Mouse (Mus musculus): ENCODE measurements at regions not wholly inside any gene's neighbourhood (a gene's known extent, or its start where the extent isn't known, plus 50 kb on each side); places are given as distances from the start of the nearest gene placed in this dataset.

DNA sequence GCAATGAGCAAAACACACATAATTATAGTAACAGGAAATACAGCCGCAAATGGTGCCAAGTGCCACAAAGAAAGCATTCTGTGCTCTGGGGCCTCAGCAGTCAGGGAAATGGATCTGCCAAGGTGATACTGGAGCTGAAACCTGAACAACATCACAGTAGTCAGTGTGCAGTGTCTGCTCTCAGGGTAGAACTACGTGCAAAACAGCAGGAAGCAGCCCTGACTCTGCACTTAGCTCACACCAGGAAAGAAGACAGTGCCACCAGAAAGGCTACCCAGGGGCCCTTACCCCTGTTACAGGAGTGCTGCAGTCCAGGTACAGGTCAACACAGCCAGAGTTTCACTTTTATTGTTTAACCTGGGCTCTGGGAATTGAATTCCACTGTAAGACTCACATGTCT, 54.0 kb upstream of the Tbl1xr1 start:
- TF ChIP-seq ZC3H11A (IDR thresholded peaks at IDR 0.05; ENCODE audit: borderline replicate concordance, low read depth, low read length) (no peak), ZNF384 (IDR thresholded peaks at IDR 0.05; ENCODE audit: low read depth, low read length) (no peak), MAFK (IDR thresholded peaks at IDR 0.05; ENCODE audit: insufficient read depth, low read depth, low read length) (no peak), HCFC1 (IDR thresholded peaks at IDR 0.05; ENCODE audit: borderline replicate concordance, insufficient read depth, low read length) (no peak), CHD2 (IDR thresholded peaks at IDR 0.05; ENCODE audit: low read depth, low read length) (no peak)

All from ES-E14 (cell line).